Mouse (Mus musculus) right cerebral cortex, adult 18-20 months (tissue): ENCODE data around the gene Phf1.
"Not testable (repeated sequence)": the region's sequence is repeated elsewhere in the genome, so short reads cannot be mapped to it uniquely, and the experiment has no call there.

Experiments used
- DNase-seq: peaks from one replicate; pipeline ENCODE4 v3.0.0; 2022; ENCODE audit warnings: mixed read lengths

Phf1 gene

GRCm38 (mm10) chr17:26951406-26951805 lies 18.6 kb downstream of the Phf1 start:
- DNase-seq, result peak; percentile 86

- no peak for DNase-seq
Observed at GRCm38 (mm10) chr17:26951952-26952877, 19.4 kb downstream of the Phf1 start.

GRCm38 (mm10) chr17:26953201-26953600 lies 20.3 kb downstream of the Phf1 start:
- no peak for DNase-seq

DNA sequence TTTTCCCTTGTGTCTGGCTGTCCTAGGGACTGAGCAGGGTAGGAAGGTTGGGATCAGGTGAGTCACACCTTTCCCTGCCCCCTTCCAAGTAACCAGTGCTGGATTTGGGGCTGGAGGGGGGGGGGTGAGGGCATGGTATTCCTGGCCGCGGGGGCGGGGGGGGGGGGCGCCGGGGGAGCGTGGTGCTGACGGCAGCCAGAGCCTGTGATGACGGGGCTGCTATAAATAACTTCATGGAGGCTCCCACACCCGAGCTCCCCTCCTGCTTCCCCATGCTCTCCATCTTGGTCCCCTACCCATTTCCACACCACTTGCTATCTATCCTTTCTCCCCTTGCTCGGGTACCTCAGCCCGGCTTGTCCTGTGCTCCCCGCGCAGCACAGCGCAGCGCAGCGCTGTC lies 20.9 kb downstream of the Phf1 start:
- DNase-seq, result no peak

DNA sequence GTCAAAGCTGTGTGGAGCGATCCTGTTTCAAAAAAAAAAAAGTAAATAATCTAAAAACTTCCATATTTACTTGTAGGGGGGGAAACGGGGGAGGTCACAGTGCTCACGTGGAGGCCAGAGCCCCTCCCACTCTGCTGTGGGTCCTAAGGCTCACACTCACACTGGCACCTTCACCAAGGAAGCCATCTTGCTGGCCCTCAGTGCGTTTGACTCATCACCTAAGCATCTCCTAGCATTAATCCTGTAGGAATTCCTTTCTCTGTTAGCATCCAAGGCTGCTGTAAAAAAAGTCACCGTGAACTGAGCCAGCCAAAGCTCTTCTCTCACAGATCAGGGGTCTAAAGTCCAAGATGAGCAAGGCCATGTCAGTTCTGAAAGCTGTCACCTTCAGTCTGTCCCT lies 23.5 kb downstream of the Phf1 start:
- DNase-seq, result no peak

DNA sequence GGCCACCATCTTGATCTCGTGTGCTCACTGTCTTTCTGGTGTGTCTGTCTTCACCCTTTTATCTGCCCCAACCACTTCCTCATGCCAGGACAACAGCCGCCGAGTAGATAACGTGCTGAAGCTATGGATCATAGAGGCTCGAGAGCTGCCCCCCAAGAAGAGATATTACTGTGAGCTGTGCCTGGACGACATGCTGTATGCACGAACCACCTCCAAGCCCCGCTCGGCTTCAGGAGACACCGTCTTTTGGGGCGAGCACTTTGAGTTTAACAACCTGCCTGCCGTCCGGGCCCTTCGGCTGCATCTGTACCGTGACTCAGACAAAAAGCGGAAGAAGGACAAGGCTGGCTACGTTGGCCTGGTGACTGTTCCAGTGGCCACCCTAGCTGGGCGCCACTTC lies 24.0 kb downstream of the Phf1 start:
- no peak for DNase-seq

DNA sequence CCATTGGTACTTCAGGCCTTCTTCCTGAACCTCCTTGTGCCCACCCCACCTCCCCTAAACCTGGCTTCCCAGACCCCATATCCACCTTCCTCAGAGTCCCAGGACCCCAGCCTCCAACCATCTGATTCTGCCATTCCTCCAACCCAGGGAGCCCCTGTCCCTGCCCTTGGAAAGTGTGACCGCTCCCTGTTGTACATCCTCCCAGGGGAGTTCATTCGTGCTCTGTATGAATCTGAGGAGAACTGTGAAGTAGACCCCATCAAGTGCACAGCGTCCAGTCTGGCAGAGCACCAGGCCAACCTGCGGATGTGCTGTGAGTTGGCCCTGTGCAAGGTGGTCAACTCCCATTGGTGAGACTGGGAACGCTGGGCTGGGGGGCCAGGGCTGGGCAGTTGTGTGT lies 25.0 kb downstream of the Phf1 start:
- no peak for DNase-seq

GRCm38 (mm10) chr17:26958880-26959279 lies 26.0 kb downstream of the Phf1 start:
- DNase-seq, result peak; percentile 75

DNA sequence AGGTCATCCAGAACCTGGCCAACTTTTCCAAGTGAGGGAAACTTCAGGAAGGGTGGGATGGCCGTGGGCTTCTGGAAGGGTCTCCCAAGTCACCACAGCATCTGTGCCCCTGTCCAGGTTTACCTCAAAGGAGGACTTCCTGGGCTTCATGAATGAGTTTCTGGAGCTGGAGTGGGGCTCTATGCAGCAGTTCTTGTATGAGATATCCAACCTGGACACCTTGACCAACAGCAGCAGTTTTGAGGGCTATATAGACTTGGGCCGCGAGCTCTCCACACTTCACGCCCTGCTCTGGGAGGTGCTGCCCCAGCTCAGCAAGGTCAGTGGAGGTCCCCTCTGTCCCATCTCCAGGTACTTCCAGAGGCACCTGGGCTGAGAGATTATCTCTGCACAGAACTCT lies 27.0 kb downstream of the Phf1 start:
- no peak for DNase-seq

- no peak for DNase-seq
Observed at GRCm38 (mm10) chr17:26961572-26962240, 28.9 kb downstream of the Phf1 start.

- DNase-seq, result peak; percentile 77
Observed at GRCm38 (mm10) chr17:26966993-26967392, 34.1 kb downstream of the Phf1 start.

- no peak for DNase-seq
Observed at GRCm38 (mm10) chr17:26967477-26967876, 34.6 kb downstream of the Phf1 start.

GRCm38 (mm10) chr17:26968200-26968611 lies 35.4 kb downstream of the Phf1 start:
- no peak for DNase-seq

GRCm38 (mm10) chr17:26969257-26969656 lies 36.4 kb downstream of the Phf1 start:
- no peak for DNase-seq

- no peak for DNase-seq
Observed at GRCm38 (mm10) chr17:26970221-26970620, 37.4 kb downstream of the Phf1 start.

DNA sequence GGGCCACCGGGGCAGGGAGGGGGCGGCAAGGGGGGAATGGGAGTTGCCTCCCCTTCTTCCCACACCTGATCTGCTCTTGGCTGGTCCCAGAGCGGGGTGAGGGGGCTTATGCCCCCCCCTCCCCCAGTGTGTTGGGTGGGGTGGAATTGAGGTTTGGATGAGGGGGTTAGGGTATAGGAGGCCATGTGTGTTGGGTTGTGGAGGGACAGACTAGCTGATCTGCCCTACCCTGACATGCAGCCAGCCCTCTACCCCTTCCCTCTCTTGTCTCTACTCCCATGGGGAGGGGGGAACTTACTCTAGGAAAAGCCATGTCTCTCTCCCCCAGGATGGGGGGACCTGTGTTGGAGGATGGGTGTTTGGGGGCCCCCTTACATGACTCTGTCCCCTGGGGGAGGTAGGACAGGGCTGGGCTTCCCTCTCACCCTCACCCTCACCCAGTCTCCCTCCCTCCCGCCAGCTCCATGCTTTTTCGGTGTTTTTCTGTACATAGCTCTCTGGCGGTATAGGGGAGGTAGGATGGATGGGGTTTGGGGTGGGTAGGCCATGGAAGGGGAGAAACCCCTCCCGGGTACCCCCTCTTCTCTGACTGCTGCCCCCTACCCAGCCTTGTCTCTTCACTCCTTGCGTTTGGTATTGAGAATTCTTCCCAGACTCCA lies 38.5 kb downstream of the Phf1 start:
- DNase-seq, result no peak

DNA sequence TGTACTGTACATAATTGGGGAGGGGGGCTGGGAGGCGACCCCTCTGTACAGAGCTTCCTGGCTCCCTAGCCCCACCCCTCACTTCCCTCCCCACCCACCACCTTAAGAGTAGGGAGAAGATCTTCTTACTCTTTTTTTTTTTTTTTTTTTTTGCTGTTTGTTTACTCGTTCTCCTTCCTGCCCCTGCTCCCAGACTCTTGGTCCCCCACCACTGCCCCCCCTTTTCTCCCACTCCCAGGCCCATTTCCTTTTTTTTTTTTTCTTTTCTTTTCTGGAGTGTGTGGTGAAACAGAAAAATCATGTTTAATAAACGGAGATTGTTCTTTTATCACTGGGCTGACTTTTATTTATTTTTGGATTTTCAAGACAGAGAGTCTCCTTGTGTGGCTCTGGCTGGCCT lies 39.3 kb downstream of the Phf1 start:
- no peak for DNase-seq

- peak; percentile 98 for DNase-seq
Observed at GRCm38 (mm10) chr17:26972703-26973574, 40.1 kb downstream of the Phf1 start, which contains the start of gene Zbtb9. Zbtb9 (plus strand) TSS chr17:26973167.

DNA sequence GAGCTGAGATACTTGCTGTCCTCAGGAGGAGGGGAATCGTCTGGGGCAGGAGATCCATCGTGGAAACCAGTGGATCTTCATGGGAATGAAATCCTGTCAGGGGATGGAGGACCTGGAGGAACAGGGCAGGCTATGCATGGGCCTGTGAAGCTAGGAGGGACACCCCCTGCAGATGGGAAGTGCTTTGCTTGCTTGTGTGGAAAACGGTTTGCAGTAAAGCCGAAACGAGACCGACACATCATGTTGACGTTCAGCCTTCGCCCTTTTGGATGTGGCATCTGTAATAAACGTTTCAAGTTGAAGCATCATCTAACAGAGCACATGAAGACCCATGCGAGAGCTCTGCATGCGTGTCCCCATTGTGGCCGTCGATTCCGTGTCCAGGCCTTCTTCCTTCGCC lies 41.7 kb downstream of the Phf1 start:
- no peak for DNase-seq

- DNase-seq, result no peak
Observed at GRCm38 (mm10) chr17:26975415-26975814, 42.6 kb downstream of the Phf1 start.

GRCm38 (mm10) chr17:26977354-26977753 lies 44.5 kb downstream of the Phf1 start:
- not testable (repeated sequence) for DNase-seq

GRCm38 (mm10) chr17:26979426-26979825 lies 46.6 kb downstream of the Phf1 start:
- no peak for DNase-seq

DNA sequence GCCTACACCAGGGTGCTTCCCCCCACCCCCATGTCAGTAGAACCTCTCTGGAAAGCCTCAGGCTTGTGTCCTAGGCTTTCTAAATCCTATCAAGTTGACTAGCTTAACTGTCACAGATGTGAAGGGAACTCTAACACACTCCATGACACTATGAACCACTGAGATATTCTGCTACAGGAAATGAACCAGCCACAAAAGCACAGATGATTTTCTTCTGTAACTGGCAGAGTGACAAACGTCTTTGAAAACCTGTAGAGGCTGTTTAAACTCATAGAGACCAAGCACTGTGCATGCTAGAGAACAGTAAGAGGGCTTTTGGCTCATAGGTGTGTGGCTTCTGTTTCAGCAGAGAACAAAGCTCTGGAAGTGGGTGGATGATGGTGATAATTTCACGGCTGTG lies 48.2 kb downstream of the Phf1 start:
- no peak for DNase-seq
